Mouse (Mus musculus): Measurements from ENCODE around the gene Cct3. TPM values are rescaled to one million over a fixed set of nuclear protein-coding genes. Genes with fewer than 3 reads are reported as not detected.
"Not testable (repeated sequence)": the region's sequence is repeated elsewhere in the genome, so short reads cannot be mapped to it uniquely, and the experiment has no call there.

Cct3 gene
- polyA plus RNA-seq, 1 experiment from 2014 or later: 439 TPM

GRCm38 (mm10) chr3:88271859-88272258 lies 25.1 kb upstream of the Cct3 start:
- no peak overlapping the region for H3K27ac ChIP-seq (ENCODE audit: poor library complexity, severe bottlenecking)
- WGBS: 81% methylated on average over 3 of the region's 3 CpGs
- no peaks in the 10 kb centered on the region for H3K4me1 ChIP-seq (replicated peaks)
- H3K4me3 ChIP-seq: no peak overlapping the region
- no peak overlapping the region for H3K4me2 ChIP-seq
- H3K9me3 ChIP-seq (replicated peaks): no peaks in the 10 kb centered on the region
- H3K9ac ChIP-seq: no peak overlapping the region
- ATAC-seq (ENCODE audit: insufficient number of reproducible peaks, low FRiP score): no peak
- no peaks in the 10 kb centered on the region for H3K27me3 ChIP-seq (replicated peaks)
- H3K36me3 ChIP-seq: no peaks in the 10 kb centered on the region

- H3K9ac ChIP-seq: no peak overlapping the region
- no peaks in the 10 kb centered on the region for H3K9me3 ChIP-seq (replicated peaks)
- H3K4me3 ChIP-seq: no peak overlapping the region
- H3K4me2 ChIP-seq: no peak overlapping the region
- no peak overlapping the region for H3K27ac ChIP-seq (ENCODE audit: poor library complexity, severe bottlenecking)
- no peaks in the 10 kb centered on the region for H3K36me3 ChIP-seq
- WGBS: 86% methylated on average over 4 of the region's 4 CpGs
- H3K4me1 ChIP-seq (replicated peaks): no peaks in the 10 kb centered on the region
- H3K27me3 ChIP-seq (replicated peaks): no peaks in the 10 kb centered on the region
- ATAC-seq (ENCODE audit: insufficient number of reproducible peaks, low FRiP score): no peak
These were observed 22.9 kb upstream of the Cct3 start for GRCm38 (mm10) chr3:88274002-88274401.

GRCm38 (mm10) chr3:88276121-88276520 lies 20.8 kb upstream of the Cct3 start:
- Histone ChIP-seq H3K9ac (no peak overlapping the region), H3K4me1 (replicated peaks) (no peaks in the 10 kb centered on the region), H3K4me3 (no peak overlapping the region), H3K27me3 (replicated peaks) (no peaks in the 10 kb centered on the region), H3K36me3 (no peaks in the 10 kb centered on the region), H3K4me2 (no peak overlapping the region), H3K9me3 (replicated peaks) (no peaks in the 10 kb centered on the region), H3K27ac (ENCODE audit: poor library complexity, severe bottlenecking) (no peak overlapping the region)
- WGBS: 74% methylated on average over 2 of the region's 2 CpGs
- no peak for ATAC-seq (ENCODE audit: insufficient number of reproducible peaks, low FRiP score)

- H3K4me2 ChIP-seq: no peak overlapping the region
- H3K27me3 ChIP-seq (replicated peaks): no peaks in the 10 kb centered on the region
- no peak overlapping the region for H3K9ac ChIP-seq
- ATAC-seq (ENCODE audit: insufficient number of reproducible peaks, low FRiP score): no peak
- H3K4me1 ChIP-seq (replicated peaks): no peaks in the 10 kb centered on the region
- H3K36me3 ChIP-seq: no peaks in the 10 kb centered on the region
- 39% methylated on average over 7 of the region's 7 CpGs for WGBS
- H3K4me3 ChIP-seq: no peak overlapping the region
- H3K27ac ChIP-seq (ENCODE audit: poor library complexity, severe bottlenecking): no peak overlapping the region
- no peaks in the 10 kb centered on the region for H3K9me3 ChIP-seq (replicated peaks)
These were observed 20.3 kb upstream of the Cct3 start for GRCm38 (mm10) chr3:88276529-88277143.

- no peak overlapping the region for H3K9ac ChIP-seq
- WGBS: 78% methylated on average over 2 of the region's 2 CpGs
- no peak for ATAC-seq (ENCODE audit: insufficient number of reproducible peaks, low FRiP score)
- H3K27me3 ChIP-seq (replicated peaks): no peaks in the 10 kb centered on the region
- no peaks in the 10 kb centered on the region for H3K4me1 ChIP-seq (replicated peaks)
- H3K4me2 ChIP-seq: no peak overlapping the region
- H3K9me3 ChIP-seq (replicated peaks): 0 out of 2 replicates have a peak, but pooled peaks cover under 1% of the 10 kb centered on the region
- no peak overlapping the region for H3K27ac ChIP-seq (ENCODE audit: poor library complexity, severe bottlenecking)
- no peak overlapping the region for H3K4me3 ChIP-seq
- H3K36me3 ChIP-seq: peaks cover 3% of the 10 kb centered on the region; the same call in 1 of the 2 replicates
These were observed 16.9 kb upstream of the Cct3 start for GRCm38 (mm10) chr3:88280035-88280434.

GRCm38 (mm10) chr3:88281141-88281916 lies 15.6 kb upstream of the Cct3 start:
- H3K27ac ChIP-seq (ENCODE audit: poor library complexity, severe bottlenecking); H3K4me1 ChIP-seq (replicated peaks); H3K9me3 ChIP-seq (replicated peaks); H3K4me3 ChIP-seq; ATAC-seq (ENCODE audit: insufficient number of reproducible peaks, low FRiP score); H3K9ac ChIP-seq; H3K4me2 ChIP-seq; H3K27me3 ChIP-seq (replicated peaks): not testable (repeated sequence)
- 65% methylated on average over 11 of the region's 11 CpGs for WGBS
- H3K36me3 ChIP-seq: peaks cover 11% of the 10 kb centered on the region

- H3K9ac ChIP-seq; H3K4me1 ChIP-seq (replicated peaks); H3K27ac ChIP-seq (ENCODE audit: poor library complexity, severe bottlenecking); H3K9me3 ChIP-seq (replicated peaks); H3K4me3 ChIP-seq; H3K27me3 ChIP-seq (replicated peaks); ATAC-seq (ENCODE audit: insufficient number of reproducible peaks, low FRiP score); H3K4me2 ChIP-seq: not testable (repeated sequence)
- H3K36me3 ChIP-seq: peaks cover 17% of the 10 kb centered on the region
- 93% methylated on average over 14 of the region's 14 CpGs for WGBS
These were observed 11.9 kb upstream of the Cct3 start for GRCm38 (mm10) chr3:88284815-88285564.

GRCm38 (mm10) chr3:88285565-88285895 lies 11.4 kb upstream of the Cct3 start:
- H3K4me1 ChIP-seq (replicated peaks); H3K9ac ChIP-seq; ATAC-seq (ENCODE audit: insufficient number of reproducible peaks, low FRiP score); H3K9me3 ChIP-seq (replicated peaks); H3K27me3 ChIP-seq (replicated peaks); H3K27ac ChIP-seq (ENCODE audit: poor library complexity, severe bottlenecking); H3K4me3 ChIP-seq; H3K4me2 ChIP-seq: not testable (repeated sequence)
- no CpG with 5 or more reads among the region's 2 CpGs for WGBS
- H3K36me3 ChIP-seq: peaks cover 17% of the 10 kb centered on the region

- ATAC-seq (ENCODE audit: insufficient number of reproducible peaks, low FRiP score): no peak
- no peak within 1 kb of the TSS for H3K4me3 ChIP-seq
- no peak within 1 kb of the TSS for H3K27ac ChIP-seq (ENCODE audit: poor library complexity, severe bottlenecking)
- peaks cover 17% of the 10 kb centered on the region for H3K36me3 ChIP-seq
- H3K4me1 ChIP-seq (replicated peaks): 0 out of 2 replicates have a peak, but pooled peaks cover 4% of the 10 kb centered on the region
- H3K9ac ChIP-seq: no peak within 1 kb of the TSS
- H3K9me3 ChIP-seq (replicated peaks): peaks cover 3% of the 10 kb centered on the region; the same call in 1 of the 2 replicates
- WGBS: 94% methylated on average over 4 of the region's 4 CpGs
- H3K4me2 ChIP-seq: no peak within 1 kb of the TSS
- H3K27me3 ChIP-seq (replicated peaks): no peaks in the 10 kb centered on the region
These were observed 9.8 kb upstream of the Cct3 start, which contains the start of gene Gm38392 for GRCm38 (mm10) chr3:88287110-88287509. Gene Gm38392 (minus strand): TSS chr3:88287210.

- WGBS: 67% methylated on average over 10 of the region's 10 CpGs
- ATAC-seq (ENCODE audit: insufficient number of reproducible peaks, low FRiP score); H3K9ac ChIP-seq; H3K4me2 ChIP-seq; H3K27ac ChIP-seq (ENCODE audit: poor library complexity, severe bottlenecking); H3K4me3 ChIP-seq; H3K4me1 ChIP-seq (replicated peaks); H3K9me3 ChIP-seq (replicated peaks); H3K27me3 ChIP-seq (replicated peaks): not testable (repeated sequence)
- peaks cover 17% of the 10 kb centered on the region for H3K36me3 ChIP-seq
These were observed 8.7 kb upstream of the Cct3 start for GRCm38 (mm10) chr3:88288133-88288713.

GRCm38 (mm10) chr3:88291970-88292369 lies 4.9 kb upstream of the Cct3 start:
- no peaks in the 10 kb centered on the region for H3K9me3 ChIP-seq (replicated peaks)
- ATAC-seq (ENCODE audit: insufficient number of reproducible peaks, low FRiP score): no peak
- H3K27ac ChIP-seq (ENCODE audit: poor library complexity, severe bottlenecking): no peak overlapping the region
- peaks cover 9% of the 10 kb centered on the region; the same call in 1 of the 2 replicates for H3K4me1 ChIP-seq (replicated peaks)
- H3K4me2 ChIP-seq: no peak overlapping the region
- no peak overlapping the region for H3K9ac ChIP-seq
- no peaks in the 10 kb centered on the region; the same call in 1 of the 2 replicates for H3K36me3 ChIP-seq
- no peaks in the 10 kb centered on the region for H3K27me3 ChIP-seq (replicated peaks)
- 59% methylated on average over 4 of the region's 4 CpGs for WGBS
- no peak overlapping the region for H3K4me3 ChIP-seq

Data from heart, embryonic 12.5 days (tissue).